Mouse (Mus musculus) stomach, embryonic 14.5 days (tissue): ENCODE measurements around the gene Ephb3. TPM values are rescaled to one million over a fixed set of nuclear protein-coding genes. Genes with fewer than 3 reads are reported as not detected.
A peak's percentile ranks its signal among the peaks of the same experiment; 100 is the strongest.
"Not testable (repeated sequence)": the region's sequence is repeated elsewhere in the genome, so short reads cannot be mapped to it uniquely, and the experiment has no call there.

Experiments used
- ATAC-seq: fragments of 200-750 bp; cut with Nextera tagmentation; 2 replicates; pipeline ENCODE4 v1.8.0; 2017; ENCODE audit warnings: low read depth, moderate TSS enrichment; ENCODE audit not compliant: insufficient number of reproducible peaks, insufficient read depth, low FRiP score
- H3K27ac ChIP-seq: fragments of 300-500 bp; sonication (generic); 2 replicates; pipeline ENCODE4 v1.5.1; 2014; ENCODE audit warnings: mild to moderate bottlenecking, low read length, moderate library complexity, mixed read lengths
- H3K27me3 ChIP-seq: fragments of 300-500 bp; sonication (generic); 2 replicates; pipeline ENCODE4 v1.6.1; 2014; ENCODE audit warnings: low read length, control low read depth, mixed read lengths; ENCODE audit not compliant: control insufficient read depth, insufficient read depth
- H3K36me3 ChIP-seq: fragments of 300-500 bp; sonication (generic); 2 replicates; pipeline ENCODE4 v1.6.1; 2014; ENCODE audit warnings: mild to moderate bottlenecking, control low read depth, low read length, moderate library complexity, mixed read lengths; ENCODE audit not compliant: control insufficient read depth, insufficient read depth
- H3K4me1 ChIP-seq: fragments of 300-500 bp; sonication (generic); 2 replicates; pipeline ENCODE4 v1.6.1; 2014; ENCODE audit warnings: low read length, control low read depth, mixed read lengths; ENCODE audit not compliant: control insufficient read depth, insufficient read depth
- H3K4me2 ChIP-seq: fragments of 300-500 bp; sonication (generic); replicated peaks from 2 replicates; pipeline ENCODE4 v1.6.1; 2014; ENCODE audit warnings: low read depth, low read length, control low read depth
- H3K4me3 ChIP-seq: fragments of 300-500 bp; sonication (generic); 2 replicates; pipeline ENCODE4 v1.5.1; 2014; ENCODE audit warnings: low read depth, low read length, control low read depth
- H3K9ac ChIP-seq: fragments of 300-500 bp; sonication (generic); replicated peaks from 2 replicates; pipeline ENCODE4 v1.6.1; 2014; ENCODE audit warnings: low read depth, mild to moderate bottlenecking, control low read depth, low read length, moderate library complexity, mixed read lengths
- H3K9me3 ChIP-seq: fragments of 300-500 bp; sonication (generic); 2 replicates; pipeline ENCODE4 v1.6.1; 2016; ENCODE audit warnings: low read depth, low read length, control low read depth; ENCODE audit not compliant: control insufficient read depth
- WGBS: fragments of 180-500 bp; shearing (Covaris S2); extraction: QIAGEN DNeasy Blood & Tissue Kit; methylation state at CpG from one replicate; pipeline ENCODE4 v1.1.7; 2014; 5-methylcytosine and 5-hydroxymethylcytosine counted together
- polyA plus RNA-seq: library from polyadenylated mRNA; unstranded; fragments of >200 nt; fragmentation: Nextera tagmentation; extraction: Ambion mirVana; gene quantifications from 2 replicates; pipeline ENCODE4 v1.2.1, GENCODE M21; 2014

Gene Ephb3
- 24.3 and 27.6 TPM in 2 replicates for polyA plus RNA-seq

- Histone ChIP-seq H3K27ac (peak within 1 kb of the TSS; percentile 90), H3K36me3 (no peaks in the 10 kb centered on the region; the same call in 1 of the 2 replicates), H3K27me3 (no peaks in the 10 kb centered on the region), H3K4me3 (peak within 1 kb of the TSS; percentile 98), H3K9ac (peak within 1 kb of the TSS; percentile 99), H3K9me3 (no peaks in the 10 kb centered on the region), H3K4me2 (peak within 1 kb of the TSS; percentile 70), H3K4me1 (peaks cover 33% of the 10 kb centered on the region)
- peak; percentile 98 for ATAC-seq
- under 1% methylated on average over 51 of the region's 51 CpGs for WGBS
Observed at GRCm38 (mm10) chr16:21204367-21205092, at the start of gene Ephb3. TSS of gene Ephb3 (plus strand) at chr16:21204755.

GRCm38 (mm10) chr16:21156261-21156660 is 48.3 kb upstream of the Ephb3 start:
- H3K4me2 ChIP-seq, H3K27ac ChIP-seq, H3K36me3 ChIP-seq, H3K9ac ChIP-seq, H3K27me3 ChIP-seq, H3K4me1 ChIP-seq, H3K4me3 ChIP-seq, ATAC-seq, H3K9me3 ChIP-seq: not testable (repeated sequence)

GRCm38 (mm10) chr16:21159226-21159625 is 45.3 kb upstream of the Ephb3 start:
- not testable (repeated sequence) for H3K9ac ChIP-seq, H3K36me3 ChIP-seq, H3K27me3 ChIP-seq, ATAC-seq, H3K4me2 ChIP-seq, H3K4me3 ChIP-seq, H3K4me1 ChIP-seq, H3K27ac ChIP-seq, H3K9me3 ChIP-seq
- 87% methylated on average over 1 of the region's 1 CpGs for WGBS

- H3K27me3 ChIP-seq, H3K4me2 ChIP-seq, H3K9me3 ChIP-seq, H3K9ac ChIP-seq, H3K27ac ChIP-seq, H3K4me1 ChIP-seq, H3K36me3 ChIP-seq, H3K4me3 ChIP-seq, ATAC-seq: not testable (repeated sequence)
- 83% methylated on average over 3 of the region's 3 CpGs for WGBS
Observed at GRCm38 (mm10) chr16:21163423-21163822, 41.1 kb upstream of the Ephb3 start.

- not testable (repeated sequence) for ATAC-seq, H3K36me3 ChIP-seq, H3K4me3 ChIP-seq, H3K9ac ChIP-seq, H3K27me3 ChIP-seq, H3K4me1 ChIP-seq, H3K4me2 ChIP-seq, H3K27ac ChIP-seq, H3K9me3 ChIP-seq
- 17% methylated on average over 17 of the region's 19 CpGs for WGBS
Observed at GRCm38 (mm10) chr16:21165343-21166220, 39.0 kb upstream of the Ephb3 start.

- WGBS = 86% methylated on average over 13 of the region's 13 CpGs
- H3K27me3 ChIP-seq = no peaks in the 10 kb centered on the region
Observed at GRCm38 (mm10) chr16:21168730-21169129, 35.8 kb upstream of the Ephb3 start.

GRCm38 (mm10) chr16:21175236-21175635 is 29.3 kb upstream of the Ephb3 start:
- WGBS = no CpG with 5 or more reads among the region's 1 CpGs
- Histone ChIP-seq H3K27me3 (no peaks in the 10 kb centered on the region), H3K9me3 (no peaks in the 10 kb centered on the region), H3K9ac (no peak overlapping the region), H3K4me1 (no peaks in the 10 kb centered on the region), H3K27ac (no peak overlapping the region), H3K36me3 (no peaks in the 10 kb centered on the region), H3K4me2 (no peak overlapping the region), H3K4me3 (no peak overlapping the region)
- no peak for ATAC-seq

More at GRCm38 (mm10) chr16:21168730-21169129, 35.8 kb upstream of the Ephb3 start:
- no peaks in the 10 kb centered on the region for H3K9me3 ChIP-seq
- no peak overlapping the region for H3K4me2 ChIP-seq
- H3K36me3 ChIP-seq = no peaks in the 10 kb centered on the region
- ATAC-seq = no peak
- H3K4me1 ChIP-seq = no peaks in the 10 kb centered on the region
- H3K27ac ChIP-seq = no peak overlapping the region
- no peak overlapping the region for H3K4me3 ChIP-seq
- H3K9ac ChIP-seq = no peak overlapping the region

- ATAC-seq = no peak
- Histone ChIP-seq H3K27ac (no peak overlapping the region), H3K36me3 (no peaks in the 10 kb centered on the region), H3K27me3 (no peaks in the 10 kb centered on the region), H3K4me3 (no peak overlapping the region), H3K9me3 (no peaks in the 10 kb centered on the region), H3K9ac (no peak overlapping the region), H3K4me2 (no peak overlapping the region), H3K4me1 (no peaks in the 10 kb centered on the region)
- 61% methylated on average over 1 of the region's 1 CpGs for WGBS
Observed at GRCm38 (mm10) chr16:21182108-21182507, 22.4 kb upstream of the Ephb3 start.
